Mouse (Mus musculus): ENCODE measurements around the gene Stxbp1.

GRCm38 (mm10) chr2:32845572-32846100 is 1.4 kb downstream of the Stxbp1 start:
- no peak for TF ChIP-seq CTCF (IDR thresholded peaks at IDR 0.05; ENCODE audit: extremely low read depth, insufficient read depth, low read length)
- no peak for TF ChIP-seq POLR2A (IDR thresholded peaks at IDR 0.05; ENCODE audit: extremely low read depth, insufficient read depth, low read length)
